Mouse (Mus musculus): ENCODE results near the gene Xirp1. TPM values are rescaled to one million over a fixed set of nuclear protein-coding genes. Genes with fewer than 3 reads are reported as not detected.

The Xirp1 gene
- polyA plus RNA-seq, 1 experiment from 2014 or later: 38.2 TPM

GRCm38 (mm10) chr9:119969811-119970210 lies 53.6 kb downstream of the Xirp1 start:
- H3K4me2 ChIP-seq: no peak overlapping the region
- peaks cover 20% of the 10 kb centered on the region for H3K36me3 ChIP-seq (ENCODE audit: control insufficient read depth, insufficient read depth, low read length)
- no peak overlapping the region for H3K9ac ChIP-seq (ENCODE audit: low read depth, low read length)
- no peak overlapping the region for H3K27ac ChIP-seq (ENCODE audit: low read depth, low read length)
- no peak for ATAC-seq (replicated peaks; ENCODE audit: insufficient number of reproducible peaks, low FRiP score, low TSS enrichment)
- peaks cover 11% of the 10 kb centered on the region for H3K4me1 ChIP-seq (ENCODE audit: control insufficient read depth, insufficient read depth, low read length)
- H3K27me3 ChIP-seq (ENCODE audit: control insufficient read depth, insufficient read depth, low read length): no peaks in the 10 kb centered on the region
- WGBS (ENCODE audit: insufficient replicate concordance): 70% methylated on average over 7 of the region's 7 CpGs
- H3K9me3 ChIP-seq (replicated peaks; ENCODE audit: control insufficient read depth, low read length): no peaks in the 10 kb centered on the region
- H3K4me3 ChIP-seq (ENCODE audit: low read depth, low read length): no peak overlapping the region

- H3K9me3 ChIP-seq (replicated peaks; ENCODE audit: control insufficient read depth, low read length): no peaks in the 10 kb centered on the region
- H3K4me3 ChIP-seq (ENCODE audit: low read depth, low read length): no peak overlapping the region
- peaks cover 16% of the 10 kb centered on the region for H3K4me1 ChIP-seq (ENCODE audit: control insufficient read depth, insufficient read depth, low read length)
- H3K36me3 ChIP-seq (ENCODE audit: control insufficient read depth, insufficient read depth, low read length): no peaks in the 10 kb centered on the region
- 84% methylated on average over 26 of the region's 26 CpGs for WGBS (ENCODE audit: insufficient replicate concordance)
- no peak for ATAC-seq (replicated peaks; ENCODE audit: insufficient number of reproducible peaks, low FRiP score, low TSS enrichment)
- H3K27ac ChIP-seq (ENCODE audit: low read depth, low read length): no peak overlapping the region
- H3K27me3 ChIP-seq (ENCODE audit: control insufficient read depth, insufficient read depth, low read length): no peaks in the 10 kb centered on the region
- no peak overlapping the region for H3K4me2 ChIP-seq
- no peak overlapping the region for H3K9ac ChIP-seq (ENCODE audit: low read depth, low read length)
These were observed 57.0 kb downstream of the Xirp1 start for GRCm38 (mm10) chr9:119966221-119966910.

- Histone ChIP-seq H3K4me2 (no peak overlapping the region), H3K4me1 (ENCODE audit: control insufficient read depth, insufficient read depth, low read length) (peaks cover 8% of the 10 kb centered on the region), H3K27ac (ENCODE audit: low read depth, low read length) (no peak overlapping the region), H3K27me3 (ENCODE audit: control insufficient read depth, insufficient read depth, low read length) (no peaks in the 10 kb centered on the region), H3K9me3 (replicated peaks; ENCODE audit: control insufficient read depth, low read length) (no peaks in the 10 kb centered on the region), H3K4me3 (ENCODE audit: low read depth, low read length) (no peak overlapping the region), H3K36me3 (ENCODE audit: control insufficient read depth, insufficient read depth, low read length) (no peaks in the 10 kb centered on the region), H3K9ac (ENCODE audit: low read depth, low read length) (no peak overlapping the region)
- no peak for ATAC-seq (replicated peaks; ENCODE audit: insufficient number of reproducible peaks, low FRiP score, low TSS enrichment)
- 76% methylated on average over 3 of the region's 3 CpGs for WGBS (ENCODE audit: insufficient replicate concordance)
These were observed 58.2 kb downstream of the Xirp1 start for GRCm38 (mm10) chr9:119965186-119965585.

GRCm38 (mm10) chr9:119964206-119964605 lies 59.2 kb downstream of the Xirp1 start:
- H3K4me2 ChIP-seq: peak overlapping the region; percentile 4; the same call in 1 of the 2 replicates
- no peaks in the 10 kb centered on the region for H3K36me3 ChIP-seq (ENCODE audit: control insufficient read depth, insufficient read depth, low read length)
- no peaks in the 10 kb centered on the region for H3K9me3 ChIP-seq (replicated peaks; ENCODE audit: control insufficient read depth, low read length)
- ATAC-seq (replicated peaks; ENCODE audit: insufficient number of reproducible peaks, low FRiP score, low TSS enrichment): no peak
- 63% methylated on average over 3 of the region's 3 CpGs for WGBS (ENCODE audit: insufficient replicate concordance)
- H3K9ac ChIP-seq (ENCODE audit: low read depth, low read length): no peak overlapping the region
- peak overlapping the region; percentile 68; the same call in 1 of the 2 replicates for H3K27ac ChIP-seq (ENCODE audit: low read depth, low read length)
- peaks cover 8% of the 10 kb centered on the region for H3K4me1 ChIP-seq (ENCODE audit: control insufficient read depth, insufficient read depth, low read length)
- H3K27me3 ChIP-seq (ENCODE audit: control insufficient read depth, insufficient read depth, low read length): no peaks in the 10 kb centered on the region
- H3K4me3 ChIP-seq (ENCODE audit: low read depth, low read length): no peak overlapping the region

Other genes starting within 250 kb of the Xirp1 start
- 0.06 and 0.14 TPM in 2 replicates for gene Scn11a, start 198.1 kb downstream of the Xirp1 start, polyA plus RNA-seq (2014; fragmentation: Nextera tagmentation; extraction: Ambion mirVana)
- gene Wdr48, start 128.7 kb downstream of the Xirp1 start, polyA plus RNA-seq (2014; fragmentation: Nextera tagmentation; extraction: Ambion mirVana): 39.9 and 49.5 TPM in 2 replicates
- 18.0 and 20.3 TPM in 2 replicates for gene Gorasp1, start 86.0 kb downstream of the Xirp1 start, polyA plus RNA-seq (2014; fragmentation: Nextera tagmentation; extraction: Ambion mirVana)
- gene Ttc21a, start 86.0 kb downstream of the Xirp1 start, polyA plus RNA-seq (2014; fragmentation: Nextera tagmentation; extraction: Ambion mirVana): 0.23 and 0.37 TPM in 2 replicates
- gene Csrnp1, start 38.9 kb downstream of the Xirp1 start, polyA plus RNA-seq (2014; fragmentation: Nextera tagmentation; extraction: Ambion mirVana): 3.3 and 4.2 TPM in 2 replicates
- gene Cx3cr1, start 46.3 kb upstream of the Xirp1 start, polyA plus RNA-seq (2014; fragmentation: Nextera tagmentation; extraction: Ambion mirVana): 2.3 and 3.1 TPM in 2 replicates
- gene Ccr8, start 68.5 kb upstream of the Xirp1 start, polyA plus RNA-seq (2014; fragmentation: Nextera tagmentation; extraction: Ambion mirVana): not detected in 2 replicates
- 35.4 and 40.5 TPM in 2 replicates for gene Slc25a38, start 86.8 kb upstream of the Xirp1 start, polyA plus RNA-seq (2014; fragmentation: Nextera tagmentation; extraction: Ambion mirVana)
- gene Rpsa, start 104.1 kb upstream of the Xirp1 start, polyA plus RNA-seq (2014; fragmentation: Nextera tagmentation; extraction: Ambion mirVana): 1,140 and 1,315 TPM in 2 replicates
- gene Mobp, start 126.1 kb upstream of the Xirp1 start, polyA plus RNA-seq (2014; fragmentation: Nextera tagmentation; extraction: Ambion mirVana): not detected in 2 replicates